Mouse (Mus musculus): ENCODE measurements around the gene Tnrc6b. TPM values are rescaled to one million over a fixed set of nuclear protein-coding genes. Genes with fewer than 3 reads are reported as not detected.
A peak's percentile ranks its signal among the peaks of the same experiment; 100 is the strongest.
"Not testable (repeated sequence)": the region's sequence is repeated elsewhere in the genome, so short reads cannot be mapped to it uniquely, and the experiment has no call there.

The Tnrc6b gene
- polyA plus RNA-seq, 1 experiment from 2014 or later: 58.9 TPM

DNA sequence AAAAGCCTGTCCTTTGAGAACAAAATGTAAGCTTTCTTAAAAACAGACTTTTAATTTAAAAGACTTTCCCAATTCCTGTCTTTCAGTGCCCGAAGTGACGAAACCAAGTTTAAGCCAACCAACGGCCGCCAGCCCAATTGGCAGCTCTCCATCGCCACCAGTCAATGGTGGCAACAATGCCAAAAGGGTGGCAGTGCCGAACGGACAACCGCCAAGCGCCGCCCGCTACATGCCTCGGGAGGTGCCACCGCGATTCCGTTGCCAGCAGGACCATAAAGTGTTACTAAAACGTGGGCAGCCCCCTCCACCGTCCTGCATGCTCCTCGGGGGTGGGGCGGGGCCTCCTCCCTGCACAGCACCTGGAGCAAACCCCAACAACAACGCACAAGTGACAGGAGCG lies 165.1 kb downstream of the Tnrc6b start:
- WGBS: 90% methylated on average over 21 of the region's 21 CpGs
- no peaks in the 10 kb centered on the region for H3K4me1 ChIP-seq
- H3K27me3 ChIP-seq: no peaks in the 10 kb centered on the region
- H3K36me3 ChIP-seq: peaks cover 50% of the 10 kb centered on the region
- no peak overlapping the region for H3K9ac ChIP-seq (replicated peaks)
- no peak for ATAC-seq (ENCODE audit: low FRiP score, low read depth)
- no peaks in the 10 kb centered on the region for H3K9me3 ChIP-seq
- no peak overlapping the region for H3K4me2 ChIP-seq (replicated peaks)
- no peak overlapping the region for H3K4me3 ChIP-seq
- no peak overlapping the region for H3K27ac ChIP-seq (replicated peaks)

DNA sequence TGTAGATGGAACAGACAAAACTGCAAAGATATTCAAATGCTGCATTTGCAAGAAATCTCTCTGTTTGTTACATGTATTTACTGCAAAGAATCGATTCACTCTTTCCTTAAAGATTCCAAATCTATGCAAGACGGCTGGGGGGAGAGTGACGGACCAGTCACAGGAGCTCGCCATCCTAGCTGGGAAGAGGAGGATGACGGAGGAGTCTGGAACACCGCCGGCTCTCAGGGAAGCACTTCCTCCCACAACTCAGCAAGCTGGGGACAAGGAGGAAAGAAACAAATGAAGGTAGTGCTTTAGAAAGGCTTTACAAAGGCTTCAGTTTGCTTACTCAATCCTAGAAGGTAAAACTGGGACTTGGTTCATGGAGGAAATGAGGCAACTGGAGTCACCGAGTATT lies 173.0 kb downstream of the Tnrc6b start:
- WGBS: 90% methylated on average over 8 of the region's 8 CpGs
- H3K4me3 ChIP-seq: no peak overlapping the region
- ATAC-seq (ENCODE audit: low FRiP score, low read depth): no peak
- no peaks in the 10 kb centered on the region for H3K9me3 ChIP-seq
- no peak overlapping the region for H3K27ac ChIP-seq (replicated peaks)
- no peaks in the 10 kb centered on the region for H3K27me3 ChIP-seq
- no peak overlapping the region for H3K4me2 ChIP-seq (replicated peaks)
- H3K9ac ChIP-seq (replicated peaks): no peak overlapping the region
- H3K4me1 ChIP-seq: no peaks in the 10 kb centered on the region
- peaks cover 83% of the 10 kb centered on the region for H3K36me3 ChIP-seq

- Histone ChIP-seq H3K27ac (replicated peaks) (no peak overlapping the region), H3K27me3 (no peaks in the 10 kb centered on the region), H3K36me3 (peaks cover 76% of the 10 kb centered on the region), H3K4me1 (no peaks in the 10 kb centered on the region), H3K9ac (replicated peaks) (no peak overlapping the region), H3K9me3 (no peaks in the 10 kb centered on the region), H3K4me3 (no peak overlapping the region), H3K4me2 (replicated peaks) (no peak overlapping the region)
- WGBS: 97% methylated on average over 1 of the region's 1 CpGs
- no peak for ATAC-seq (ENCODE audit: low FRiP score, low read depth)
These were observed 175.4 kb downstream of the Tnrc6b start for GRCm38 (mm10) chr15:80886361-80887156.

GRCm38 (mm10) chr15:80892341-80892740 lies 181.2 kb downstream of the Tnrc6b start:
- Histone ChIP-seq H3K4me1 (no peaks in the 10 kb centered on the region), H3K9ac (replicated peaks) (no peak overlapping the region), H3K4me3 (no peak overlapping the region), H3K9me3 (no peaks in the 10 kb centered on the region), H3K36me3 (peaks cover 75% of the 10 kb centered on the region), H3K4me2 (replicated peaks) (no peak overlapping the region), H3K27me3 (no peaks in the 10 kb centered on the region), H3K27ac (replicated peaks) (no peak overlapping the region)
- no peak for ATAC-seq (ENCODE audit: low FRiP score, low read depth)
- 95% methylated on average over 3 of the region's 3 CpGs for WGBS

GRCm38 (mm10) chr15:80896741-80897140 lies 185.6 kb downstream of the Tnrc6b start:
- no peak for ATAC-seq (ENCODE audit: low FRiP score, low read depth)
- H3K4me1 ChIP-seq: no peaks in the 10 kb centered on the region
- no peak overlapping the region for H3K4me2 ChIP-seq (replicated peaks)
- H3K36me3 ChIP-seq: peaks cover 77% of the 10 kb centered on the region
- no peaks in the 10 kb centered on the region for H3K9me3 ChIP-seq
- 0 out of 2 replicates have a peak overlapping the region, but pooled peaks have one; percentile 0 for H3K27ac ChIP-seq (replicated peaks)
- WGBS: 94% methylated on average over 10 of the region's 10 CpGs
- H3K9ac ChIP-seq (replicated peaks): no peak overlapping the region
- no peak overlapping the region for H3K4me3 ChIP-seq
- no peaks in the 10 kb centered on the region for H3K27me3 ChIP-seq

GRCm38 (mm10) chr15:80897911-80898310 lies 186.8 kb downstream of the Tnrc6b start:
- no peak overlapping the region for H3K9ac ChIP-seq (replicated peaks)

GRCm38 (mm10) chr15:80899806-80900205 lies 188.7 kb downstream of the Tnrc6b start:
- 87% methylated on average over 2 of the region's 2 CpGs for WGBS
- Histone ChIP-seq H3K9me3 (no peaks in the 10 kb centered on the region), H3K36me3 (peaks cover 89% of the 10 kb centered on the region), H3K4me2 (replicated peaks) (no peak overlapping the region), H3K27me3 (no peaks in the 10 kb centered on the region), H3K27ac (replicated peaks) (no peak overlapping the region), H3K4me3 (no peak overlapping the region), H3K4me1 (no peaks in the 10 kb centered on the region), H3K9ac (replicated peaks) (no peak overlapping the region)
- ATAC-seq (ENCODE audit: low FRiP score, low read depth): no peak

More at GRCm38 (mm10) chr15:80897911-80898310, 186.8 kb downstream of the Tnrc6b start:
- Histone ChIP-seq H3K27me3 (no peaks in the 10 kb centered on the region), H3K36me3 (peaks cover 88% of the 10 kb centered on the region), H3K4me1 (no peaks in the 10 kb centered on the region), H3K27ac (replicated peaks) (no peak overlapping the region), H3K4me2 (replicated peaks) (no peak overlapping the region), H3K4me3 (no peak overlapping the region), H3K9me3 (no peaks in the 10 kb centered on the region)
- ATAC-seq (ENCODE audit: low FRiP score, low read depth): no peak
- WGBS: 82% methylated on average over 5 of the region's 5 CpGs

DNA sequence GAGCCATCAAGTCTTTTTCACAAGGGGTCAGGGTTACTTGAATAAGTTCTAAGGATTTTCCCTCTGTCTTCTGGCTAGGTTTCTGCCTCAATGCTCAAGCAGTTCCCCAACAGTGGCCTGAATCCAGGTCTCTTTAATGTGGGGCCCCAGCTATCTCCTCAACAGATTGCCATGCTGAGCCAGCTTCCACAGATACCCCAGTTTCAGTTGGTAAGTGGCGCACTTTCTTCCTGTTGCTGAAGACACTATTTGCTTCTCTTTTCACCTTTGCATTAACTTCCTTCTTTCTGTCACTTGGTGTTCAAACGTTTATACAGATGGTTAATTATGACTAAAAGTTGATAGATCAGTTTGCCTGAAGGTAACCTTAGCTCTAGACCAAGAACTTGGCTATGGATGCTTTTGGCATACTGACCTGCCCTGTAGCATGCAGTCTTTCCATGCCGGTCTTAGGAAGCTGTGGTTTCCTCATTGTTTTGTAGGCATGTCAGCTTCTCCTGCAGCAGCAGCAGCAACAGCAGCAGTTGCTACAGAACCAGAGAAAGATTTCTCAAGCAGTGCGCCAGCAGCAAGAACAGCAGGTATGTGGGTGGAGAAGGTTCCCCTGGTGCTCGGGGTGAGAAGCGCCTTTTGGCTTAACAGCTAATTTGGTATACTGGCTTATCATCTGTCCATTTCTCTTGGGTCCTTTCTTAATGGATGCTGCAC lies 190.8 kb downstream of the Tnrc6b start:
- H3K36me3 ChIP-seq: peaks cover 88% of the 10 kb centered on the region
- no peak overlapping the region for H3K9ac ChIP-seq (replicated peaks)
- H3K27me3 ChIP-seq: no peaks in the 10 kb centered on the region
- no peak overlapping the region for H3K27ac ChIP-seq (replicated peaks)
- no peak overlapping the region for H3K4me2 ChIP-seq (replicated peaks)
- WGBS: 94% methylated on average over 6 of the region's 6 CpGs
- no peaks in the 10 kb centered on the region for H3K9me3 ChIP-seq
- ATAC-seq (ENCODE audit: low FRiP score, low read depth): no peak
- no peaks in the 10 kb centered on the region for H3K4me1 ChIP-seq
- H3K4me3 ChIP-seq: no peak overlapping the region

GRCm38 (mm10) chr15:80904776-80905175 lies 193.7 kb downstream of the Tnrc6b start:
- H3K4me2 ChIP-seq (replicated peaks); H3K9ac ChIP-seq (replicated peaks); H3K9me3 ChIP-seq; ATAC-seq (ENCODE audit: low FRiP score, low read depth); H3K4me1 ChIP-seq; H3K27me3 ChIP-seq; H3K27ac ChIP-seq (replicated peaks); H3K4me3 ChIP-seq: not testable (repeated sequence)
- H3K36me3 ChIP-seq: peaks cover 73% of the 10 kb centered on the region
- 94% methylated on average over 6 of the region's 6 CpGs for WGBS

DNA sequence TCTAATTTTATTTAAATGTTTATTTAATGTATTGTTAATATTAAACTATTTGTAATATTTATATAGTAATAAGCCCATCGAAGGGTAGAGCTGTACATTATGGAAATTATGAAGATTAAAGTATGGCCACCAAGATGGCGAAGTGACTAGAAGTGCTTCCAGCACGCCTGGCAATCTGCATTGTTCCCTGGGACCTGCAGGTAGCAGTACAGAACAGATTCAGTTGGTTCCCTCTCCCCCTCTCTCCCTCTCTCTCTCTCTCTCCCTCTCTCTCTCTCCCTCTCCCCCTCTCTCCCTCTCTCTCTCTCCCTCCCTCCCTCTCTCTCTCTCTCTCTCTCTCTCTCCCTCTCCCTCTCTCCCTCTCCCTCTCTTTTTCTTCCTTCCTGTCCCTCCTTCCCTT lies 199.1 kb downstream of the Tnrc6b start:
- Histone ChIP-seq H3K4me2 (replicated peaks) (no peak overlapping the region), H3K27me3 (no peaks in the 10 kb centered on the region), H3K4me3 (no peak overlapping the region), H3K4me1 (no peaks in the 10 kb centered on the region), H3K36me3 (peaks cover 76% of the 10 kb centered on the region), H3K9me3 (no peaks in the 10 kb centered on the region), H3K9ac (replicated peaks) (no peak overlapping the region), H3K27ac (replicated peaks) (no peak overlapping the region)
- WGBS: 91% methylated on average over 3 of the region's 3 CpGs
- no peak for ATAC-seq (ENCODE audit: low FRiP score, low read depth)

DNA sequence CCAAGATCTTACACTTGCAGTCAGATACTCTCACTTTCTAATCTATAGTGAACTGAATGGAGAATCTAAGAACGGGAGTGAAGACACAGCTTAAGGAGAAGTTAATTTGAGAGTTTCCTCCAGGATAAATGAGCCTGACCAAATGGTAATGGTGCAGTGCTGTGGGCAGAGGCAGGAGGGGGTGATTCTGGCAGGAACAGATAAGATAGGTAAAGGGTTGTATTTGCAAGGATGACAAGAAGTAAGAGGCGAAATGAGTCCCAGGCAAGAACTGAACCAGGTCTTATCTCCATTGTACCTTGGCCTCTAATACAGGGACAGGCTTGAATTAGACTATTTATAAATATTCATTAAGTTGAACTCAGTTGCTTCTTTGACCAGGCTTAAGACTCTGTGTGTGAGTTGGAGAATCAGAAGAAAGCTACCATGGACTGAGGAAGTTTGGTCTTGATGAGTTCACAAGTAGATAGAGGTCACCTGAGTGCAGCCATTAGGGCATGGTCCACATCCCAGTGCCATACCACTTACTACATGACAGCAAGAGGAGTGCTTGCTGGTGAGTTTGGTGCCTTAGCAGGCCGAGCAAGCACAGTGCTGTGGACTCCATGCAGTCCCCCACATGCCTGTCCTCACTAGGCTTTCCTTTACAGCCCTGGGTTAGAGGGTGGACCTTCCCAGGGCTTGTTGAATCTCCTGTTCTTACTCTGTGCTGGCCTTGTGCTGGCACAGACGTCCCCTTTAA lies 199.8 kb downstream of the Tnrc6b start:
- peaks cover 75% of the 10 kb centered on the region for H3K36me3 ChIP-seq
- 91% methylated on average over 4 of the region's 4 CpGs for WGBS
- H3K4me1 ChIP-seq: no peaks in the 10 kb centered on the region
- H3K9ac ChIP-seq (replicated peaks): no peak overlapping the region
- H3K4me2 ChIP-seq (replicated peaks): no peak overlapping the region
- no peak overlapping the region for H3K4me3 ChIP-seq
- ATAC-seq (ENCODE audit: low FRiP score, low read depth): no peak
- H3K27me3 ChIP-seq: no peaks in the 10 kb centered on the region
- H3K9me3 ChIP-seq: no peaks in the 10 kb centered on the region
- no peak overlapping the region for H3K27ac ChIP-seq (replicated peaks)

DNA sequence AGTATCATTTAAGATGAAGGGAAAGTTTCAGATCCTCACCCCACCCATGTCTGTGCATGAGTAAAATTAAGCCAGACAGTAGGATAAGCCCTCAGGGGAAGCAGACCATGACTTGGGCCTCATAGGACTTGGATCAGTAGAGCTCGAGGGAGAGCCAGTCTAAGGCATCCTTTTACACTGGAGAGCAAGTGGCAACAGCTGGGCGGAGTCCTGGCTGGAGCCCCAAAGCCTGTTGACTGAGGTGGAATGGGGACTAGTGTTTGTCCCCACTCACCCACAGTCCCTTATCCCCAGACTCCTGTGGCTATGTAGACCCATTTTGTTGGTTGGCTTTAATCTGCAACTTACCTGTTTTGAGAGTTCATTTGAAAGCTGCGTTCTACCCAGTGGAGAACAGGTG lies 201.1 kb downstream of the Tnrc6b start:
- Histone ChIP-seq H3K4me1 (no peaks in the 10 kb centered on the region), H3K4me3 (no peak overlapping the region), H3K27ac (replicated peaks) (no peak overlapping the region), H3K36me3 (peaks cover 77% of the 10 kb centered on the region), H3K4me2 (replicated peaks) (no peak overlapping the region), H3K9ac (replicated peaks) (no peak overlapping the region), H3K27me3 (no peaks in the 10 kb centered on the region), H3K9me3 (no peaks in the 10 kb centered on the region)
- ATAC-seq (ENCODE audit: low FRiP score, low read depth): no peak
- 87% methylated on average over 3 of the region's 3 CpGs for WGBS
